Mouse (Mus musculus): ENCODE data around the gene Mtx1. TPM values are rescaled to one million over a fixed set of nuclear protein-coding genes. Genes with fewer than 3 reads are reported as not detected.
A peak's percentile ranks its signal among the peaks of the same experiment; 100 is the strongest.

Mtx1 gene
- polyA plus RNA-seq, 1 experiment from 2014 or later, result 106 TPM

GRCm38 (mm10) chr3:89195979-89196877 is 30.7 kb downstream of the Mtx1 start:
- WGBS, result 8% methylated on average over 33 of the region's 33 CpGs
- peak overlapping the region; percentile 78 for H3K27ac ChIP-seq

GRCm38 (mm10) chr3:89193853-89194252 is 33.0 kb downstream of the Mtx1 start:
- H3K4me2 ChIP-seq, result no peak overlapping the region
- no peak overlapping the region for H3K27ac ChIP-seq
- no peaks in the 10 kb centered on the region for H3K27me3 ChIP-seq
- H3K4me1 ChIP-seq (replicated peaks), result peaks cover 8% of the 10 kb centered on the region
- ATAC-seq (replicated peaks; ENCODE audit: insufficient number of reproducible peaks, insufficient read depth, low FRiP score, low read depth), result no peak
- 87% methylated on average over 2 of the region's 2 CpGs for WGBS
- H3K9ac ChIP-seq, result no peak overlapping the region
- H3K36me3 ChIP-seq, result no peaks in the 10 kb centered on the region
- no peak overlapping the region for H3K4me3 ChIP-seq
- H3K9me3 ChIP-seq (replicated peaks), result no peaks in the 10 kb centered on the region

More at GRCm38 (mm10) chr3:89195979-89196877, 30.7 kb downstream of the Mtx1 start:
- Histone ChIP-seq H3K4me2 (peak overlapping the region; percentile 67), H3K27me3 (no peaks in the 10 kb centered on the region), H3K9ac (peak overlapping the region; percentile 67), H3K4me1 (replicated peaks) (peaks cover 8% of the 10 kb centered on the region), H3K9me3 (replicated peaks) (no peaks in the 10 kb centered on the region), H3K36me3 (no peaks in the 10 kb centered on the region), H3K4me3 (peak overlapping the region; percentile 53)
- peak; percentile 98 for ATAC-seq (replicated peaks; ENCODE audit: insufficient number of reproducible peaks, insufficient read depth, low FRiP score, low read depth)

DNA sequence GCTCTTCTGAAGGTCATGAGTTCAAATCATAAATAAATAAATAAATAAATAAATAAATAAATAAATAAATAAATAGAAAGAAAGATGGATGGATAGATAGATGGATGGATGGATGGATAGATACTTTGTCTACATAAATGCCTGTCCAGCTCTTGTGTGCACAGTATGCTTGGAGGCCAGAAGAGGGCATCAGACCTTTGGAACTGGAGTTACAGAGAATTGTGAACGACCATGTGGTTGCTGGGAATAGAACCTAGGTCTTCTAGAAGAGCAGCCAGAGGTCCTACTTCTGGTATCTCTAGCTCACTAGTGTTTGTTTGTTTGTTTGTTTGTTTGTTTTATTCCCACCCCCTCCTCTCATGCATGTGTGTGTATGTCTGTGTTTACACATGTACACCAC is 33.5 kb downstream of the Mtx1 start:
- WGBS, result 86% methylated on average over 1 of the region's 1 CpGs
- Histone ChIP-seq H3K4me3 (no peak overlapping the region), H3K9ac (no peak overlapping the region), H3K4me2 (no peak overlapping the region), H3K27ac (no peak overlapping the region), H3K36me3 (no peaks in the 10 kb centered on the region), H3K27me3 (no peaks in the 10 kb centered on the region), H3K4me1 (replicated peaks) (peaks cover 8% of the 10 kb centered on the region), H3K9me3 (replicated peaks) (no peaks in the 10 kb centered on the region)
- ATAC-seq (replicated peaks; ENCODE audit: insufficient number of reproducible peaks, insufficient read depth, low FRiP score, low read depth), result no peak

GRCm38 (mm10) chr3:89190436-89190835 is 36.5 kb downstream of the Mtx1 start:
- WGBS, result 68% methylated on average over 8 of the region's 8 CpGs
- no peak overlapping the region for H3K4me3 ChIP-seq
- peaks cover 4% of the 10 kb centered on the region for H3K4me1 ChIP-seq (replicated peaks)
- H3K27me3 ChIP-seq, result no peaks in the 10 kb centered on the region; the same call in 1 of the 2 replicates
- no peaks in the 10 kb centered on the region for H3K36me3 ChIP-seq
- H3K4me2 ChIP-seq, result no peak overlapping the region
- H3K27ac ChIP-seq, result no peak overlapping the region
- ATAC-seq (replicated peaks; ENCODE audit: insufficient number of reproducible peaks, insufficient read depth, low FRiP score, low read depth), result no peak
- no peaks in the 10 kb centered on the region for H3K9me3 ChIP-seq (replicated peaks)
- H3K9ac ChIP-seq, result no peak overlapping the region

DNA sequence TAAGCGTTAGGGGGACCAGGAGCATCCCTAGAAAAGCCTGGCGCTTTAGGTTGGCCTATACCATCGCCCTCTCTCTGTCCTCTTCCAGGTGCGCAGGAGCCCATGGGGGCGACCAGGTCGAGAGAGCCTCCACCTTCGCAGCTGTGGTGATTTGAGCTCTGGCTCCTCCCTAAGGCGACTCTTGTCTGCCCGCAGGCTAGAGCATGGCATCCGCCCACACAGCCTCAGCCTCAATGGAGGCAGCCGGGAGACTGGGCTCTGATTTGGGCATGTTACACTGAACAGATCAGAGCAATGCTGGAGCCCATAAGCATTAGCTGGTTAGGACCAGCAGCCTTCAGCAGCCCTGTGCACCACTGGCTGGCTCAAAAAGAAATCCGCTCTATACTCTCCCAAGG is 38.4 kb downstream of the Mtx1 start:
- Histone ChIP-seq H3K4me2 (no peak overlapping the region), H3K4me3 (no peak overlapping the region), H3K9ac (no peak overlapping the region), H3K4me1 (replicated peaks) (peaks cover 15% of the 10 kb centered on the region), H3K36me3 (no peaks in the 10 kb centered on the region), H3K27ac (no peak overlapping the region), H3K27me3 (no peaks in the 10 kb centered on the region; the same call in 1 of the 2 replicates), H3K9me3 (replicated peaks) (no peaks in the 10 kb centered on the region)
- WGBS, result 66% methylated on average over 12 of the region's 12 CpGs
- ATAC-seq (replicated peaks; ENCODE audit: insufficient number of reproducible peaks, insufficient read depth, low FRiP score, low read depth), result no peak

DNA sequence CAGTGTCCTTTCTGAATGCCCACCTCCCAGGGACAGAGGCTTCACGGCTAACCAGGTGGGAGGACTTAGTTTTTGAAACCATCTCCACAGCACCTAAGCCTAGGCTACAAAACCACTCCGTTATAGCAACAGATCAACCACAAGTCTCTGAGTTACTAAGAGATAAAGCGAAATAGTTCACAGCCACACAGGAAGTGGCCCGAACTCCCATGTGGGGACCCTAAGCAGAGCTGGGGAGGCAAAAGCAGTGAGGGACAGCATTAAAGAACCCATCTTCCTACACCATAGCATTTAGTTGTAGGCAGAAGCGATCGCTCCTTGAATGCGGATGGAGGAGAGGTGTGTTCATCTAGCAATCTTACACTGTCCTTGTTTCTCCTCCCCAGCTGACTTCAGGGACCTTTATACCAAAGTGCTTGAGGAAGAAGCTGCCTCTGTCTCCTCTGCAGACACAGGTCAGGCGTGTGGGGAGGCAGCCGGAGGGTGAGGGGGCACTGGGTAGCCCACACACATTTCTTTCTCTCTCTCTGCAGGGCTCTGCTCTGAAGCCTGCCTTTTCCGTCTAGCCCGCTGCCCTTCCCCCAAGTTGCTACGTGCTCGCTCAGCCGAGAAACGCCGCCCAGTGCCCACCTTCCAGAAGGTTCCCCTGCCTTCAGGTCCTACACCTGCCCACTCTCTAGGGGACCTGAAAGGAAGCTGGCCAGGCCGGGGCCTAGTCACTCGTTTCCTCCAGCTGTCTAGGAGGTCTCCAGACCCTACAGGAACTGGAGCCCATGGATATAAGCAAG is 39.0 kb downstream of the Mtx1 start:
- H3K36me3 ChIP-seq, result no peaks in the 10 kb centered on the region
- H3K4me2 ChIP-seq, result 0 out of 2 replicates have a peak overlapping the region, but pooled peaks have one; percentile 3
- ATAC-seq (replicated peaks; ENCODE audit: insufficient number of reproducible peaks, insufficient read depth, low FRiP score, low read depth), result no peak
- 79% methylated on average over 18 of the region's 18 CpGs for WGBS
- H3K4me3 ChIP-seq, result no peak overlapping the region
- no peaks in the 10 kb centered on the region for H3K9me3 ChIP-seq (replicated peaks)
- H3K4me1 ChIP-seq (replicated peaks), result peaks cover 18% of the 10 kb centered on the region
- peak overlapping the region; percentile 2; the same call in 1 of the 2 replicates for H3K27ac ChIP-seq
- no peaks in the 10 kb centered on the region; the same call in 1 of the 2 replicates for H3K27me3 ChIP-seq
- H3K9ac ChIP-seq, result no peak overlapping the region

DNA sequence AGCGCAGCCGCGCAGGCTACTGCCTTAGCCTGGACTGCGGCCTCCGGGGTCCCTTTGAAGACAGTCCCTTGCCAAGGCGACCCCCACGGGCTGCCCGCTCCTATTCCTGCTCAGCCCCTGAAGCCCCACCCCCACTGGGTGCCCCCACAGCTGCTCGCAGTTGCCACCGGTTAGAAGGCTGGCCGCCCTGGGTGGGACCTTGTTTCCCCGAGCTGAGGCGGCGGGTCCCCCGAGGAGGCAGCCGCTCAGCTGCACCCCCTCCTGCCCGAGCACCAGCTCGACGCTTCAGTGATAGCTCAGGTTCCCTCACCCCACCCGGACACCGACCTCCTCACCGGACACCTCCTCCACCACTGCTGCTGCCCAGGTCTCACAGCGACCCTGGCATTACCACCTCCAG is 39.7 kb downstream of the Mtx1 start:
- no peak overlapping the region; the same call in 1 of the 2 replicates for H3K27ac ChIP-seq
- no peaks in the 10 kb centered on the region for H3K9me3 ChIP-seq (replicated peaks)
- WGBS, result 47% methylated on average over 23 of the region's 23 CpGs
- H3K36me3 ChIP-seq, result peaks cover 2% of the 10 kb centered on the region; the same call in 1 of the 2 replicates
- H3K4me1 ChIP-seq (replicated peaks), result peaks cover 21% of the 10 kb centered on the region
- no peaks in the 10 kb centered on the region; the same call in 1 of the 2 replicates for H3K27me3 ChIP-seq
- no peak for ATAC-seq (replicated peaks; ENCODE audit: insufficient number of reproducible peaks, insufficient read depth, low FRiP score, low read depth)
- H3K4me2 ChIP-seq, result no peak overlapping the region
- H3K9ac ChIP-seq, result no peak overlapping the region
- no peak overlapping the region for H3K4me3 ChIP-seq

GRCm38 (mm10) chr3:89183959-89184315 is 43.0 kb downstream of the Mtx1 start:
- no peak overlapping the region for H3K27ac ChIP-seq
- H3K4me2 ChIP-seq, result peak overlapping the region; percentile 91
- 74% methylated on average over 6 of the region's 6 CpGs for WGBS
- ATAC-seq (replicated peaks; ENCODE audit: insufficient number of reproducible peaks, insufficient read depth, low FRiP score, low read depth), result no peak
- H3K27me3 ChIP-seq, result no peaks in the 10 kb centered on the region; the same call in 1 of the 2 replicates
- H3K36me3 ChIP-seq, result peaks cover 30% of the 10 kb centered on the region
- H3K9ac ChIP-seq, result peak overlapping the region; percentile 72
- peaks cover 21% of the 10 kb centered on the region for H3K4me1 ChIP-seq (replicated peaks)
- H3K9me3 ChIP-seq (replicated peaks), result no peaks in the 10 kb centered on the region
- H3K4me3 ChIP-seq, result peak overlapping the region; percentile 81

- Histone ChIP-seq H3K27ac (peak within 1 kb of the TSS; percentile 86), H3K4me2 (peak within 1 kb of the TSS; percentile 91), H3K9me3 (replicated peaks) (no peaks in the 10 kb centered on the region), H3K27me3 (no peaks in the 10 kb centered on the region; the same call in 1 of the 2 replicates), H3K4me3 (peak within 1 kb of the TSS; percentile 81), H3K9ac (peak within 1 kb of the TSS; percentile 72), H3K4me1 (replicated peaks) (peaks cover 26% of the 10 kb centered on the region), H3K36me3 (peaks cover 30% of the 10 kb centered on the region)
- 5% methylated on average over 39 of the region's 39 CpGs for WGBS
- ATAC-seq (replicated peaks; ENCODE audit: insufficient number of reproducible peaks, insufficient read depth, low FRiP score, low read depth), result peak; percentile 91
Observed at GRCm38 (mm10) chr3:89183058-89183958, 43.6 kb downstream of the Mtx1 start, which contains the start of gene Fam189b. Fam189b (plus strand) TSS chr3:89183143.

GRCm38 (mm10) chr3:89182531-89183057 is 44.3 kb downstream of the Mtx1 start:
- H3K27me3 ChIP-seq, result no peaks in the 10 kb centered on the region; the same call in 1 of the 2 replicates
- H3K36me3 ChIP-seq, result peaks cover 30% of the 10 kb centered on the region
- 46% methylated on average over 7 of the region's 7 CpGs for WGBS
- no peak for ATAC-seq (replicated peaks; ENCODE audit: insufficient number of reproducible peaks, insufficient read depth, low FRiP score, low read depth)
- H3K27ac ChIP-seq, result peak overlapping the region; percentile 86; the same call in 1 of the 2 replicates
- H3K4me1 ChIP-seq (replicated peaks), result peaks cover 32% of the 10 kb centered on the region
- no peaks in the 10 kb centered on the region for H3K9me3 ChIP-seq (replicated peaks)
- peak overlapping the region; percentile 81 for H3K4me3 ChIP-seq
- peak overlapping the region; percentile 72; the same call in 1 of the 2 replicates for H3K9ac ChIP-seq
- peak overlapping the region; percentile 91 for H3K4me2 ChIP-seq

Measured in heart, embryonic 15.5 days (tissue).